Mouse (Mus musculus) myocyte (in vitro differentiated cells): Measurements from ENCODE around the gene Dmac2. TPM values are rescaled to one million over a fixed set of nuclear protein-coding genes. Genes with fewer than 3 reads are reported as not detected.
A peak's percentile ranks its signal among the peaks of the same experiment; 100 is the strongest.

ENCODE experiments used
- H3K27me3 ChIP-seq: one replicate; pipeline ENCODE4 v1.6.1; 2011; ENCODE audit not compliant: control insufficient read depth, insufficient read depth, insufficient read length
- H3K36me3 ChIP-seq: one replicate; pipeline ENCODE4 v1.6.1; 2011; ENCODE audit not compliant: control insufficient read depth, insufficient read depth
- H3K4me2 ChIP-seq: one replicate; pipeline ENCODE4 v1.6.1; 2011; ENCODE audit warnings: low read depth, control low read depth
- H3K4me3 ChIP-seq: one replicate; pipeline ENCODE4 v1.5.1; 2011; ENCODE audit warnings: mild to moderate bottlenecking, control low read depth, moderate library complexity
- H3K79me2 ChIP-seq: one replicate; pipeline ENCODE4 v1.6.1; 2011; ENCODE audit not compliant: control insufficient read depth, insufficient read depth
- H3ac ChIP-seq: one replicate; pipeline ENCODE4 v1.6.1; 2011; ENCODE audit not compliant: control insufficient read depth, insufficient read length
- CEBPB ChIP-seq: IDR thresholded peaks from 2 replicates; pipeline ENCODE4 v1.6.1; 2011; ENCODE audit warnings: mild to moderate bottlenecking, moderate library complexity; ENCODE audit not compliant: poor library complexity, insufficient read depth, severe bottlenecking
- E2F4 ChIP-seq: IDR thresholded peaks from one replicate; pipeline ENCODE4 v1.6.1; 2011; ENCODE audit warnings: mild to moderate bottlenecking, control low read depth, moderate library complexity; ENCODE audit not compliant: insufficient read depth
- MAX ChIP-seq: IDR thresholded peaks from one replicate; pipeline ENCODE4 v1.6.1; 2011; ENCODE audit warnings: low read depth, mild to moderate bottlenecking, control low read depth
- MYOD1 ChIP-seq, 3 experiments: IDR thresholded peaks; one replicate each; pipeline ENCODE4 v1.6.1; 2011; ENCODE audit warnings: control low read depth in 2 of 3, low read depth in 2 of 3, mild to moderate bottlenecking in 2 of 3, moderate library complexity in 1 of 3; ENCODE audit not compliant: insufficient read length in 2 of 3, control insufficient read depth in 1 of 3
- MYOG ChIP-seq, 3 experiments: IDR thresholded peaks; one replicate each; pipeline ENCODE4 v1.6.1; 2011; ENCODE audit warnings: control low read depth in 2 of 3, low read depth in 2 of 3, mild to moderate bottlenecking in 2 of 3; ENCODE audit not compliant: insufficient read length in 2 of 3, control insufficient read depth in 1 of 3, insufficient read depth in 1 of 3
- POLR2A ChIP-seq: IDR thresholded peaks from one replicate; pipeline ENCODE4 v1.6.1; 2011; ENCODE audit warnings: low read depth, mild to moderate bottlenecking, control low read depth, moderate library complexity; ENCODE audit not compliant: insufficient read length
- POLR2AphosphoS2 ChIP-seq: IDR thresholded peaks from one replicate; pipeline ENCODE4 v1.6.1; 2011; ENCODE audit warnings: low read depth, control low read depth; ENCODE audit not compliant: insufficient read length
- REST ChIP-seq: IDR thresholded peaks from one replicate; pipeline ENCODE4 v1.6.1; 2011; ENCODE audit warnings: mild to moderate bottlenecking, control low read depth, moderate library complexity; ENCODE audit not compliant: insufficient read depth, insufficient read length
- SRF ChIP-seq: IDR thresholded peaks from one replicate; pipeline ENCODE4 v1.6.1; 2011; ENCODE audit warnings: low read depth; ENCODE audit not compliant: control insufficient read depth, insufficient read length
- TCF12 ChIP-seq: IDR thresholded peaks from one replicate; pipeline ENCODE4 v1.6.1; 2011; ENCODE audit warnings: mild to moderate bottlenecking, control low read depth; ENCODE audit not compliant: poor library complexity, insufficient read depth, severe bottlenecking
- TCF3 ChIP-seq: IDR thresholded peaks from one replicate; pipeline ENCODE4 v1.6.1; 2011; ENCODE audit warnings: low read depth, control low read depth; ENCODE audit not compliant: insufficient read length
- USF1 ChIP-seq: IDR thresholded peaks from one replicate; pipeline ENCODE4 v1.6.1; 2011; ENCODE audit warnings: low read depth, mild to moderate bottlenecking, control low read depth, moderate library complexity
- polyA plus RNA-seq: library from polyadenylated mRNA; unstranded; fragments of >200 nt; fragmentation: generic; extraction: Trizol; gene quantifications from one replicate; pipeline ENCODE4 v1.2.1, GENCODE M21; 2012; ENCODE audit warnings: missing spikeins

Dmac2 gene
- polyA plus RNA-seq, 1 experiment: 13.0 TPM

DNA sequence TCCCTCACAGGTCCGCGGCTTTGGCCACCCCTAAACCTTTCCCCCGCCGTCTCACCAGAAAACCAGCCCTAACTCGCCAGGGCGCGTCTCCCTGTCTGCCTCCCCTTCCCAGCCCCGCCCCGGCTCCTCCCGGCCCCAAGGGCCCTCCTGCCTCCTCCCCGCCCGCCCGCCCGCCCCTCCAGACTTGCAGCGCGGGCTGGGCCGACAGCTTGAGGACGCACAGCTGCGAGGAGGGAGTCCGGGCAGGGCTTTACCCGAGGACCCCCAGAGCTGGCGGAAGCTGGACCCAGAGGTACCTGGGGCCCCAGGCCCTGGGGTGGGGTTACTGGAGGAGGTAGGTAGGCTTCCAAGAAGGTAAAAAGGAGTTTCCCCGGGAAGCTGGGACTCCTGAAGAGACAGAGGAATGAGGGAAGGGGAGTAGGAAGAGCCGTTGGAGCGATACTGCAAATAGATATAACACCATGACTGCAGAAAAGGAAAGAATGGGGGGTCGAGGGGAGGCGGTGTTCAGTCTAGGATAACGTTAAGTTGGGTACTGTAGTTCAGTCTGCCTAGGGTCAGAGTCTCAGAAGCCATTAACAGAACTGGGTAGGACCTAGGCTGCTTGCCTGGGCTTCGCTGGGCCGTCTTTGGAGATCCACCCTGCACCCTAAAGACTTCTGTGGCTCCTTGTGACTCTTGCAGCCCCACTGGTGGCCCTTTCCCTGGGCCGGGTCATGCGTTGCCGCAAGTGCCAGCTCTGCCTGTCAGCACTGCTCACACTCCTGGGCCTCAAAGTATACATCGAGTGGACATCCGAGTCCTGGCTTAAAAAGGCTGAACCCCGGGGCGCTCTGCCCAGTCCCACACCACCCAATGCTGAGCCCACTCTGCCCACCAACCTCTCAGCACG, 8.5 kb downstream of the Dmac2 start:
- Histone ChIP-seq H3K27me3 (no peaks in the 10 kb centered on the region), H3K4me3 (peak overlapping the region; percentile 16), H3K79me2 (no peaks in the 10 kb centered on the region), H3K36me3 (no peaks in the 10 kb centered on the region), H3ac (no peak overlapping the region), H3K4me2 (peak overlapping the region; percentile 89)
- TF ChIP-seq REST (no peak), POLR2A (peak; percentile 38)

DNA sequence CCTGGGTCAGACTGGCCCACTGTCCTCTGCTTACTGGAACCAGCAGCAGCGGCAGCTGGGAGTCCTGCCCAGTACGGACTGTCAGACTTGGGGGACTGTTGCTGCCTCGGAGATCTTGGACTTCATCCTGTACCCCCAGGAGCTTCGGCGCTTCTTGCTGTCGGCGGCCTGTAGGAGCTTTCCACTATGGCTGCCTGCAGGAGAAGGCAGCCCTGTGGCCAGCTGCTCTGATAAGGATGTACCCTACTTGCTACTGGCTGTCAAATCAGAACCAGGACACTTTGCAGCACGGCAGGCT, 9.1 kb downstream of the Dmac2 start:
- H3K4me3 ChIP-seq: no peak overlapping the region
- H3ac ChIP-seq: no peak overlapping the region
- no peaks in the 10 kb centered on the region for H3K27me3 ChIP-seq
- no peaks in the 10 kb centered on the region for H3K79me2 ChIP-seq
- peak overlapping the region; percentile 89 for H3K4me2 ChIP-seq
- no peaks in the 10 kb centered on the region for H3K36me3 ChIP-seq
- TF ChIP-seq TCF3: no peak
- TF ChIP-seq POLR2A: no peak
- TF ChIP-seq MYOG (IDR thresholded peaks at IDR 0.05; ENCODE audit: control insufficient read depth in 1 of 3, insufficient read depth in 1 of 3, insufficient read length in 2 of 3, low read depth in 2 of 3): no peak
- no peak for TF ChIP-seq MYOD1 (IDR thresholded peaks at IDR 0.05; ENCODE audit: control insufficient read depth in 1 of 3, insufficient read length in 2 of 3, low read depth in 2 of 3)
- TF ChIP-seq REST: no peak

DNA sequence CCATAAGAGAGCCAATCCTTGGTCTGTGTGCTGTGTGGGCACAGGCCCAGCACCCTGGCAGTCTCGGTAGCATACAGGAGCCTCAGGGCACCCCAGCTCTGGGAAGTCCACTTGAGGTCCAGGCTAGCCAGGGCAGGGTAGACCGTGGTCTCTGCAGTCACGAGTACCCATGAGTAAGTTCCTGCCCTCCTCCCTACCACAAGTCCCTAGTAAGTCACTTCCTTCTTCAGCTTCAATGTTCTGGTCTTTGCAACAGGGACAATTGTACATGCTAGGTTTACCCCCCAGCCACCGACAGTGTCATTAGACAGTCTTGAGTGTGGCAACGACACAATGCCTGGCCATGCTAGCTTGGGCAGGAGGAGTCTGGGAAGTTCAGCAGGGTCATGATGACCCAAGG, 13.5 kb downstream of the Dmac2 start:
- Histone ChIP-seq H3K36me3 (no peaks in the 10 kb centered on the region), H3K79me2 (no peaks in the 10 kb centered on the region), H3K4me3 (no peak overlapping the region), H3K27me3 (no peaks in the 10 kb centered on the region), H3K4me2 (no peak overlapping the region), H3ac (no peak overlapping the region)
- no peak for TF ChIP-seq MYOD1 (IDR thresholded peaks at IDR 0.05; ENCODE audit: control insufficient read depth in 1 of 3, insufficient read length in 2 of 3, low read depth in 2 of 3)
- TF ChIP-seq E2F4: no peak
- TF ChIP-seq POLR2AphosphoS2: no peak
- no peak for TF ChIP-seq POLR2A
- TF ChIP-seq REST: no peak
- no peak for TF ChIP-seq MYOG (IDR thresholded peaks at IDR 0.05; ENCODE audit: control insufficient read depth in 1 of 3, insufficient read depth in 1 of 3, insufficient read length in 2 of 3, low read depth in 2 of 3)
- TF ChIP-seq TCF12: no peak
- TF ChIP-seq CEBPB: no peak
- no peak for TF ChIP-seq SRF
- no peak for TF ChIP-seq TCF3
- TF ChIP-seq MAX: no peak
- no peak for TF ChIP-seq USF1

DNA sequence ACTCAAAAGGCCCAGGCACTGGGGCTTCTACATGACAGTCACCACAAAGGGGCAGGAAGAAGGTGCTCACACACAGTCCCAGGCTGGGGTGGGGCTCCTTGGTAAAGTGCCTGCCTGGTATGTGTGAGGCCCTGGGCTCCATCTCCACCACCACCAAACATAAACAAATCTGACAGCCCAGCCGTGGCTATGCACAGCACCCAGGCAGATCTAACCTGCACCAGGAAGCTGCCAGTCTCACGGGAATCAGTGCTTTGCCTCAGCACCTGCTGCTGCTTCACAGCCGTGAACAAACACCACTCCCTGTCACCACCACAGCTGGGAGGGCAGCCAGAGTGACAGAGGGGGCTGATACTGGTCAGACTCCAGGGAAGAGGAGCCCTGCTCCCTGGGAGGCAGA, 17.2 kb downstream of the Dmac2 start:
- H3K4me3 ChIP-seq: no peak overlapping the region
- no peak overlapping the region for H3K4me2 ChIP-seq
- TF ChIP-seq MYOD1 (IDR thresholded peaks at IDR 0.05; ENCODE audit: control insufficient read depth in 1 of 3, insufficient read length in 2 of 3, low read depth in 2 of 3): peak; percentile 63 to 97 (median 92)
- no peak for TF ChIP-seq REST
- peak; percentile 69 for TF ChIP-seq TCF3
- no peak for TF ChIP-seq CEBPB
- no peak for TF ChIP-seq POLR2A
- no peak for TF ChIP-seq POLR2AphosphoS2
- TF ChIP-seq MYOG (IDR thresholded peaks at IDR 0.05; ENCODE audit: control insufficient read depth in 1 of 3, insufficient read depth in 1 of 3, insufficient read length in 2 of 3, low read depth in 2 of 3): peak; percentile 38 to 92 (median 87)
- no peaks in the 10 kb centered on the region for H3K27me3 ChIP-seq
- no peaks in the 10 kb centered on the region for H3K79me2 ChIP-seq
- no peaks in the 10 kb centered on the region for H3K36me3 ChIP-seq
- no peak overlapping the region for H3ac ChIP-seq

DNA sequence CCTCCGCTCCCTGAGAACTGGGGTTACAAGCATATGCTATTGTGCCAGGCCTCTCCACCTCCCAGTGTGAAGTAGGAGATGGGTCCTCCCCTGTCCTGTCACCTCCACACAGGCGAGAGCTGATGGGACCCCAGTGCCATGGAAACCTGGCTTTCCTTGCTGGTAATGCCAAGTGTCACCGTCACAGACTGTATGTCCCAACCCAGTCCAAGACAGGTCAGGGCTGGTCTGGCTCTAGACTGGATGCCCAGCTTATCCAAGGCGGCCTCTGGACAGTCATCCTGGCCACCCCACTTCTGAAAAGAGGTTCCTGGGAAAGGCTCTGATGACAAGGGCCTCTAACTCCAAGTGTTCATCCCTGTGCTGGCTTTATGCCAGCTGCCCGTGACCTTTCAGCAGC, 17.9 kb downstream of the Dmac2 start:
- Histone ChIP-seq H3K4me2 (no peak overlapping the region), H3ac (no peak overlapping the region), H3K36me3 (no peaks in the 10 kb centered on the region), H3K79me2 (no peaks in the 10 kb centered on the region), H3K27me3 (no peaks in the 10 kb centered on the region), H3K4me3 (no peak overlapping the region)
- TF ChIP-seq REST (no peak), MYOG (IDR thresholded peaks at IDR 0.05; ENCODE audit: control insufficient read depth in 1 of 3, insufficient read depth in 1 of 3, insufficient read length in 2 of 3, low read depth in 2 of 3) (no peak)
